Mouse (Mus musculus): ENCODE results near the gene Pik3r6. TPM values are rescaled to one million over a fixed set of nuclear protein-coding genes. Genes with fewer than 3 reads are reported as not detected.

Pik3r6 gene
- polyA plus RNA-seq, 2 experiments, result 2.2 to 2.9 TPM

DNA sequence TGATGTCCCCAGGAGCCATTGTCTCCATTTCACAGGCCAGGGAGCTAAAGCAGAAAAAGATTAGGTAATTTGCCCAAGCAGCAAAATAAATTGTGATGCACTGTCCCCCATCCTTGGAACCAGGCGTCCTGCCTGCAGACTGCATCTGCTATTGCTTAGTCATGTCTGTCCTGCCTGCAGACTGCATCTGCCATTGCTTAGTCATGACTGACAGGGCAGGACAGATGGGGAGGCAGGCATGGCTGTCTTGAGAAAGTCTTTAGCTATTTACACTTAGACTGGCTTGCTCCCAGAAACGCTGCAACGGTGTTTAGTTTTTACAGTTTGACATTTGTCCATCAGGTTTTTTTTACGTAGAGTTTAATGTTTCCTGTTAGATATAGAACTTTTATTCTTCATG is 33.6 kb downstream of the Pik3r6 start:
- H3K27me3 ChIP-seq (ENCODE audit: control insufficient read depth, insufficient read depth, low read length), result no peaks in the 10 kb centered on the region
- DNase-seq (ENCODE audit: low spot score) (peak; percentile 35), ATAC-seq (ENCODE audit: low FRiP score, low read depth) (no peak)
- no peak overlapping the region for H3K9ac ChIP-seq (ENCODE audit: low read depth, low read length, severe bottlenecking)
- no peaks in the 10 kb centered on the region for H3K9me3 ChIP-seq (ENCODE audit: control insufficient read depth, low read length)
- WGBS, result 21% methylated on average over 4 of the region's 4 CpGs
- H3K36me3 ChIP-seq (ENCODE audit: control insufficient read depth, insufficient read depth, low read length), result no peaks in the 10 kb centered on the region
- H3K27ac ChIP-seq (replicated peaks; ENCODE audit: low read depth, low read length), result no peak overlapping the region
- no peak overlapping the region for H3K4me3 ChIP-seq (replicated peaks; ENCODE audit: low read length)
- TF ChIP-seq POLR2A (IDR thresholded peaks at IDR 0.05; ENCODE audit: borderline replicate concordance, extremely low read depth, insufficient read depth, insufficient read length), result no peak
- no peak overlapping the region for H3K4me2 ChIP-seq (replicated peaks; ENCODE audit: low read depth, low read length, severe bottlenecking)
- H3K4me1 ChIP-seq (ENCODE audit: control insufficient read depth, insufficient read depth, low read length), result no peaks in the 10 kb centered on the region

- DNase-seq (ENCODE audit: low spot score), result no peak
- no peaks in the 10 kb centered on the region for H3K9me3 ChIP-seq (ENCODE audit: control insufficient read depth, low read length)
- no peak for TF ChIP-seq POLR2A (IDR thresholded peaks at IDR 0.05; ENCODE audit: borderline replicate concordance, extremely low read depth, insufficient read depth, insufficient read length)
- no peaks in the 10 kb centered on the region for H3K27me3 ChIP-seq (ENCODE audit: control insufficient read depth, insufficient read depth, low read length)
- no peak for ATAC-seq (ENCODE audit: low FRiP score, low read depth)
- H3K36me3 ChIP-seq (ENCODE audit: control insufficient read depth, insufficient read depth, low read length), result no peaks in the 10 kb centered on the region
- no peak overlapping the region for H3K9ac ChIP-seq (ENCODE audit: low read depth, low read length, severe bottlenecking)
- no peaks in the 10 kb centered on the region for H3K4me1 ChIP-seq (ENCODE audit: control insufficient read depth, insufficient read depth, low read length)
- no peak overlapping the region for H3K4me3 ChIP-seq (replicated peaks; ENCODE audit: low read length)
- no peak overlapping the region for H3K27ac ChIP-seq (replicated peaks; ENCODE audit: low read depth, low read length)
- 55% methylated on average over 5 of the region's 5 CpGs for WGBS
- H3K4me2 ChIP-seq (replicated peaks; ENCODE audit: low read depth, low read length, severe bottlenecking), result no peak overlapping the region
Observed at GRCm38 (mm10) chr11:68539621-68540020, 36.8 kb downstream of the Pik3r6 start.

GRCm38 (mm10) chr11:68544554-68544953 is 41.7 kb downstream of the Pik3r6 start:
- no peak for DNase-seq (ENCODE audit: low spot score)
- WGBS, result 8% methylated on average over 8 of the region's 8 CpGs
- no peak overlapping the region for H3K4me2 ChIP-seq (replicated peaks; ENCODE audit: low read depth, low read length, severe bottlenecking)

DNA sequence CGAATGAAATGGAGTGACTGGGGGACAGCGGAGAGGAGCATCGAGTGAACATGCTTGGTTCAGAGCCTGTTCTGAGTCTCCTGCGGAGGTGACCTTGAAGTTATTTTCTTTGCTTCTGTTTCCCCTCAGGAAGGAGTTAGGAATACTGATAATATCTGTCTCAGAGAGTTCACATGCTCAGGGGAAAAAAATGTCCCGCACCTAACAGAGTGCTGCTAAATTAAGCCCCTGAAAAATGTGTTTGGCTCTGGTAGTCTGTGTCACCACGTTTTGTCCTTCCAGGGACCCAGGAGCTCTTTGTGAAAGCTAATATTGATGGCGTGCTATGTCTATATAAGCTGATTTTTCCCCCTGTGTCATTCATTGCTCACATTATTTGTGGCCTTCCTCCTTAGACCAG is 42.4 kb downstream of the Pik3r6 start:
- no peak overlapping the region for H3K27ac ChIP-seq (replicated peaks; ENCODE audit: low read depth, low read length)
- no peak for TF ChIP-seq POLR2A (IDR thresholded peaks at IDR 0.05; ENCODE audit: borderline replicate concordance, extremely low read depth, insufficient read depth, insufficient read length)
- no peak overlapping the region for H3K4me2 ChIP-seq (replicated peaks; ENCODE audit: low read depth, low read length, severe bottlenecking)
- no peak for DNase-seq (ENCODE audit: low spot score)
- no peak for ATAC-seq (ENCODE audit: low FRiP score, low read depth)
- H3K36me3 ChIP-seq (ENCODE audit: control insufficient read depth, insufficient read depth, low read length), result no peaks in the 10 kb centered on the region
- H3K4me1 ChIP-seq (ENCODE audit: control insufficient read depth, insufficient read depth, low read length), result no peaks in the 10 kb centered on the region
- no peak overlapping the region for H3K4me3 ChIP-seq (replicated peaks; ENCODE audit: low read length)
- H3K9me3 ChIP-seq (ENCODE audit: control insufficient read depth, low read length), result no peaks in the 10 kb centered on the region
- WGBS, result 64% methylated on average over 7 of the region's 7 CpGs
- no peak overlapping the region for H3K9ac ChIP-seq (ENCODE audit: low read depth, low read length, severe bottlenecking)
- no peaks in the 10 kb centered on the region for H3K27me3 ChIP-seq (ENCODE audit: control insufficient read depth, insufficient read depth, low read length)

More at GRCm38 (mm10) chr11:68544554-68544953, 41.7 kb downstream of the Pik3r6 start:
- Histone ChIP-seq H3K9me3 (ENCODE audit: control insufficient read depth, low read length) (no peaks in the 10 kb centered on the region), H3K36me3 (ENCODE audit: control insufficient read depth, insufficient read depth, low read length) (no peaks in the 10 kb centered on the region), H3K27ac (replicated peaks; ENCODE audit: low read depth, low read length) (no peak overlapping the region), H3K9ac (ENCODE audit: low read depth, low read length, severe bottlenecking) (no peak overlapping the region), H3K27me3 (ENCODE audit: control insufficient read depth, insufficient read depth, low read length) (no peaks in the 10 kb centered on the region), H3K4me3 (replicated peaks; ENCODE audit: low read length) (no peak overlapping the region), H3K4me1 (ENCODE audit: control insufficient read depth, insufficient read depth, low read length) (no peaks in the 10 kb centered on the region)
- no peak for TF ChIP-seq POLR2A (IDR thresholded peaks at IDR 0.05; ENCODE audit: borderline replicate concordance, extremely low read depth, insufficient read depth, insufficient read length)
- ATAC-seq (ENCODE audit: low FRiP score, low read depth), result no peak

DNA sequence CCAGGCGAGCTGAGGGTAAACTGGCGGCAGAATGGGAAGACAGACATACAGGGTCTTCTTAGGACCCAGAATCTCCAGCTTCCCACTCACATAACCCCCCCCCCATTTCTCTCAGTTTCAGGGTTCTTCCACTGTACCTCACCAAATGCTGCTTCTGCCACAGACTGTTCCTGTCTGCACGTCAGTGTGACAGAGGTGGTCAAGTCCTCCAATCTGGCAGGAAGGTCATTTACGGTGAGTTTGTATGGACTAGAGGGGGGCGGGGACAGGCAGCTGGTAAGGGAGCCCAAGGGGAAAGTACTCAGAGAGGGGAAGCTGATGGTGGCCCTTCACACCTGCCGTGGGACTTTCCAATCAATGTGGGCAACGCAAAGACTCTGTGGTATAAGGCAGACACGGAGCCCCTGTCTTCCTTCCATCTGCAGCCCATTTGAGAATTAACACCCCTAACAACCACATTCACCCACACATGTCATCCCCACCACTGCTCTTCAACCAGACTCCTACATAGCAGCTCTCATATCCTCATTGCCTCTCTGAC is 42.9 kb downstream of the Pik3r6 start:
- ATAC-seq (ENCODE audit: low FRiP score, low read depth), result no peak

GRCm38 (mm10) chr11:68547484-68547883 is 44.7 kb downstream of the Pik3r6 start:
- no peaks in the 10 kb centered on the region for H3K9me3 ChIP-seq (ENCODE audit: control insufficient read depth, low read length)
- no peaks in the 10 kb centered on the region for H3K4me1 ChIP-seq (ENCODE audit: control insufficient read depth, insufficient read depth, low read length)
- H3K4me3 ChIP-seq (replicated peaks; ENCODE audit: low read length), result no peak overlapping the region
- H3K27me3 ChIP-seq (ENCODE audit: control insufficient read depth, insufficient read depth, low read length), result no peaks in the 10 kb centered on the region
- H3K36me3 ChIP-seq (ENCODE audit: control insufficient read depth, insufficient read depth, low read length), result no peaks in the 10 kb centered on the region
- WGBS, result 36% methylated on average over 2 of the region's 2 CpGs
- H3K4me2 ChIP-seq (replicated peaks; ENCODE audit: low read depth, low read length, severe bottlenecking), result no peak overlapping the region
- TF ChIP-seq POLR2A (IDR thresholded peaks at IDR 0.05; ENCODE audit: borderline replicate concordance, extremely low read depth, insufficient read depth, insufficient read length), result no peak
- DNase-seq (ENCODE audit: low spot score) (no peak), ATAC-seq (ENCODE audit: low FRiP score, low read depth) (no peak)
- no peak overlapping the region for H3K27ac ChIP-seq (replicated peaks; ENCODE audit: low read depth, low read length)
- no peak overlapping the region for H3K9ac ChIP-seq (ENCODE audit: low read depth, low read length, severe bottlenecking)

More for the DNA sequence above, 42.9 kb downstream of the Pik3r6 start:
- H3K9ac ChIP-seq (ENCODE audit: low read depth, low read length, severe bottlenecking), result no peak overlapping the region
- H3K9me3 ChIP-seq (ENCODE audit: control insufficient read depth, low read length), result no peaks in the 10 kb centered on the region
- DNase-seq (ENCODE audit: low spot score), result no peak
- no peaks in the 10 kb centered on the region for H3K4me1 ChIP-seq (ENCODE audit: control insufficient read depth, insufficient read depth, low read length)
- no peak for TF ChIP-seq POLR2A (IDR thresholded peaks at IDR 0.05; ENCODE audit: borderline replicate concordance, extremely low read depth, insufficient read depth, insufficient read length)
- WGBS, result 68% methylated on average over 8 of the region's 8 CpGs
- no peak overlapping the region for H3K27ac ChIP-seq (replicated peaks; ENCODE audit: low read depth, low read length)
- no peaks in the 10 kb centered on the region for H3K27me3 ChIP-seq (ENCODE audit: control insufficient read depth, insufficient read depth, low read length)
- H3K4me3 ChIP-seq (replicated peaks; ENCODE audit: low read length), result no peak overlapping the region
- H3K4me2 ChIP-seq (replicated peaks; ENCODE audit: low read depth, low read length, severe bottlenecking), result no peak overlapping the region
- no peaks in the 10 kb centered on the region for H3K36me3 ChIP-seq (ENCODE audit: control insufficient read depth, insufficient read depth, low read length)

All from limb, embryonic 14.5 days (tissue).